Mouse (Mus musculus) C2C12 (cell line): ENCODE measurements at regions not wholly inside any gene's neighbourhood (a gene's known extent, or its start where the extent isn't known, plus 50 kb on each side); places are given as distances from the start of the nearest gene placed in this dataset.

Experiments used
- H3K27me3 ChIP-seq: one replicate; pipeline ENCODE4 v1.6.1; 2011; ENCODE audit not compliant: control insufficient read depth, insufficient read depth, insufficient read length
- H3K36me3 ChIP-seq: one replicate; pipeline ENCODE4 v1.6.1; 2011; ENCODE audit not compliant: control insufficient read depth, insufficient read depth
- H3K4me3 ChIP-seq: one replicate; pipeline ENCODE4 v1.5.1; 2011; ENCODE audit warnings: mild to moderate bottlenecking, control low read depth; ENCODE audit not compliant: poor library complexity, insufficient read depth, severe bottlenecking
- H3K79me2 ChIP-seq: one replicate; pipeline ENCODE4 v1.6.1; 2011; ENCODE audit not compliant: control insufficient read depth, insufficient read depth
- H3K79me3 ChIP-seq: one replicate; pipeline ENCODE4 v1.6.1; 2011; ENCODE audit warnings: low read depth, control low read depth
- H3ac ChIP-seq: one replicate; pipeline ENCODE3; 2011; ENCODE audit warnings: low read depth; ENCODE audit not compliant: control insufficient read depth, insufficient read length
- CEBPB ChIP-seq: IDR thresholded peaks from one replicate; pipeline ENCODE4 v1.6.1; 2011; ENCODE audit warnings: low read depth, mild to moderate bottlenecking, control low read depth, moderate library complexity
- CTCF ChIP-seq: IDR thresholded peaks from one replicate; pipeline ENCODE4 v1.5.1; 2011; ENCODE audit not compliant: control insufficient read depth, insufficient read depth, insufficient read length
- FOSL1 ChIP-seq: IDR thresholded peaks from one replicate; pipeline ENCODE4 v1.8.0; 2011; ENCODE audit warnings: mild to moderate bottlenecking, low read length; ENCODE audit not compliant: poor library complexity, insufficient read depth, severe bottlenecking
- MAX ChIP-seq: IDR thresholded peaks from one replicate; pipeline ENCODE4 v1.6.1; 2011; ENCODE audit warnings: mild to moderate bottlenecking, control low read depth
- MYOD1 ChIP-seq: IDR thresholded peaks from one replicate; pipeline ENCODE4 v1.6.1; 2011; ENCODE audit warnings: low read depth; ENCODE audit not compliant: control insufficient read depth, insufficient read length
- MYOG ChIP-seq: IDR thresholded peaks from one replicate; pipeline ENCODE4 v1.6.1; 2011; ENCODE audit not compliant: control insufficient read depth, insufficient read length; ENCODE audit errors: extremely low read depth
- USF1 ChIP-seq: IDR thresholded peaks from one replicate; pipeline ENCODE4 v1.6.1; 2011; ENCODE audit warnings: low read depth, mild to moderate bottlenecking, control low read depth, moderate library complexity

DNA sequence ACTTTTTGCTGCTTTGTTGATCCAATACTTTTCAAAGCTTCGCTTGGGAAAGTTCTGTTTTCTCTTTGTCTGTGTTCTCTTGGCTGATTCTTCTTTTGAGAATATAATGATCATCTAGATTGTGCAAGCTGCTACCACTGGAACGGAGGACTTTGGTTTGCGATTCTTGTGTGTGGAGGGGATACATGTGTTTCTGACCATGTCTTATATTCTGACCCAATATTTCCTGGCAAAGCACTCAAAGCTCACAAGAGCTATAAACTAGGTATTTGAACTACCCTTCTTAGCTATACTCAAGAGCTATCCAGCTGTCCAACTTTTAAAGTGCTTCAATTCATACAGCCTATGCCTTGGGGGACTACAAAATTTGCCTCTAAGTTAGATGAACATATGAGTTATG is 96.6 kb upstream of the Paip1 start:
- Histone ChIP-seq H3K79me3 (no peaks in the 10 kb centered on the region), H3K4me3 (no peak overlapping the region), H3ac (no peak overlapping the region), H3K79me2 (no peaks in the 10 kb centered on the region), H3K36me3 (peaks cover 13% of the 10 kb centered on the region), H3K27me3 (no peaks in the 10 kb centered on the region)
- TF ChIP-seq MYOD1 (no peak), CEBPB (no peak), MAX (no peak), MYOG (no peak), USF1 (no peak), FOSL1 (no peak), CTCF (no peak)

- Histone ChIP-seq H3K36me3 (peaks cover 13% of the 10 kb centered on the region), H3K79me2 (no peaks in the 10 kb centered on the region), H3K79me3 (no peaks in the 10 kb centered on the region), H3ac (no peak overlapping the region), H3K27me3 (no peaks in the 10 kb centered on the region), H3K4me3 (no peak overlapping the region)
- no peak for TF ChIP-seq CTCF
- no peak for TF ChIP-seq MAX
- TF ChIP-seq FOSL1 = no peak
These were observed 94.5 kb upstream of the Paip1 start for GRCm38 (mm10) chr13:119333915-119334314.

DNA sequence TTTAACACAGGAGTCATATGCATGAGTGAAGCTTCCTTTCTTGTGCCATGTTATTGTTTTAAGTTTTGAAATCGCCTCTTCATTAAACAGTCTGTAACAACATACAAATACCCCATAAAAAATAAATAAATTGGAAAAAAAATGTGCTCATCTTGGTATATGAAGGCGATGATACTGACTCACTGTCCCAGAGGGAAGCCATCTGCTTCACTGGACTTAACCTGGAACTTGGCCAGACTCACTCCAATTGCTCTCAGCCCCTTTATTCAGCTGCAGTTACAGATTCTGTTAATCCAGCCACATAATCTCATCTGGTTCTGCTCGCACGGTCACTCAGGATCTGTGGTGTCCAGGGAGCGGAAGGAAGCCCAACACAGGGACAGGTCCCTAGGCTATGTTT is 90.5 kb upstream of the Paip1 start:
- Histone ChIP-seq H3K36me3 (peaks cover 13% of the 10 kb centered on the region), H3ac (no peak overlapping the region), H3K79me3 (no peaks in the 10 kb centered on the region), H3K4me3 (no peak overlapping the region), H3K27me3 (no peaks in the 10 kb centered on the region), H3K79me2 (no peaks in the 10 kb centered on the region)
- TF ChIP-seq USF1 = no peak
- TF ChIP-seq MYOG = no peak
- TF ChIP-seq FOSL1 = no peak
- TF ChIP-seq CTCF = no peak
- TF ChIP-seq CEBPB = no peak
- no peak for TF ChIP-seq MAX
- TF ChIP-seq MYOD1 = no peak

DNA sequence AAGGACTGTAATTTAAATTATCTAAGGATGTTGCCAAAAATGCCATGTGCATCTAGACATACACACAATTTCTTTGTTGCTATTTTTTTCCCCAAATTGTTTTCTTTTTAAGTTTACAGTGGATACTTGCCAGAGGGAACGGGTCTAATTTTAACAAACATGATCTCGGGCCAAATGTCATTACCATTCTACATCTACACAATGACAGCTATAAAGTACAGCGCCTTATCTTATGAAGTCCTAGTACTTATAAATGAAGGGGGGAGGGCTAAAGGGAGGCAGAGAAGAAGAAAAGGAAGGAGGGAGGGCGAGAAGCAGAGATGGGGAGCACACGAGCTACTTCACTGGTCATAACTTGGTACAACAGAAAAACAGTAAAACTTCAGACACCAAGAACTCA is 89.4 kb upstream of the Paip1 start:
- no peaks in the 10 kb centered on the region for H3K27me3 ChIP-seq
- no peaks in the 10 kb centered on the region for H3K79me3 ChIP-seq
- peaks cover 13% of the 10 kb centered on the region for H3K36me3 ChIP-seq
- H3K4me3 ChIP-seq = no peak overlapping the region
- TF ChIP-seq USF1 (no peak), CEBPB (no peak), CTCF (no peak), FOSL1 (no peak), MYOD1 (no peak), MAX (no peak), MYOG (no peak)
- H3ac ChIP-seq = no peak overlapping the region
- no peaks in the 10 kb centered on the region for H3K79me2 ChIP-seq

DNA sequence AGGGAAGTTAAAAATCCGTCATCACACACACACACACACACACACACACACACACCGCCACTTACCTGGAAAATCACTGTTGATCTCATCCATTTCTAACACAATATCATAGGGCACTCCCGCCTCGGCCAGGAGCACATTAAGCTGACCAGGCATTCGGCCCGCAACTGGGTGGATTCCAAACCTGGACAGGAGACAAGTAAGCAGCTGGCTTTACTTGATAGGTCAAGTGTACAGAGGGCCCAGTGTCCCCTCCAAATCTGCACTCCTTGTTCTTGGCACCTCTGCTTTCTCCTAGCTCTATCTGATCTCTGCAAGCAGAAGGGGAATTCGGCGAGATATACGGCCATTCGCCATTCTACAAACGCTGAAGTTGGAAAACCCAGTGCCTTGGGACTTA is 88.6 kb upstream of the Paip1 start:
- Histone ChIP-seq H3K27me3 (no peaks in the 10 kb centered on the region), H3ac (no peak overlapping the region), H3K36me3 (peaks cover 13% of the 10 kb centered on the region), H3K79me3 (no peaks in the 10 kb centered on the region), H3K79me2 (no peaks in the 10 kb centered on the region), H3K4me3 (no peak overlapping the region)
- no peak for TF ChIP-seq CEBPB
- TF ChIP-seq FOSL1 = no peak

GRCm38 (mm10) chr13:119341833-119342232 is 86.6 kb upstream of the Paip1 start:
- H3ac ChIP-seq = no peak overlapping the region
- TF ChIP-seq MAX (no peak), CTCF (no peak), USF1 (no peak), MYOD1 (no peak), FOSL1 (no peak), MYOG (no peak), CEBPB (no peak)
- no peak overlapping the region for H3K4me3 ChIP-seq
- H3K36me3 ChIP-seq = no peaks in the 10 kb centered on the region
- no peaks in the 10 kb centered on the region for H3K79me2 ChIP-seq
- H3K79me3 ChIP-seq = no peaks in the 10 kb centered on the region
- H3K27me3 ChIP-seq = no peaks in the 10 kb centered on the region
